Mouse (Mus musculus): ENCODE measurements around the gene Wfs1. TPM values are rescaled to one million over a fixed set of nuclear protein-coding genes. Genes with fewer than 3 reads are reported as not detected.

Gene Wfs1
- polyA plus RNA-seq, 1 experiment from 2014 or later, result 12.5 TPM

DNA sequence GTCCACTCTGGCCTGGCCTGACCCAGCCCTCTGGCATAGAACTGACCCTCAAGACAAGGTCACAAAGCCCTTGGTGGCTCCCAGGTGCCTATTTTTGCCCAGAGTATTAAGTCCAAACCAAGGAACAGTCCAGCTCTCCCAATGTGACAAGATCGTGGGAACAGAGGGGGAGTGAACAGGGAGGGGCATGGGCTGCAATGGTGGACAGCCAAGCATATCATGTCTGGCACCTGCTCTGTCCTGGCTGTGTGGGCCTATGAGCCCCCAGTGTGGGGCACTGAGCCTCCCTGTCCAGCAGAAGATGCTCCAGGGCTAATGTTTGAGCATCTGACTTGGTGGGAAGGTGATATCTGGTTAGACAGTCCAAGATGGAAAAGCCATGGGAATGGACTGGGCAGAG is 2.4 kb downstream of the Wfs1 start:
- no peaks in the 10 kb centered on the region for H3K36me3 ChIP-seq
- no peak overlapping the region for H3K27ac ChIP-seq (replicated peaks)
- no peak overlapping the region for H3K9ac ChIP-seq
- 85% methylated on average over 1 of the region's 1 CpGs for WGBS
- H3K9me3 ChIP-seq (replicated peaks), result no peaks in the 10 kb centered on the region
- no peak overlapping the region for H3K4me2 ChIP-seq (replicated peaks)
- H3K4me3 ChIP-seq (replicated peaks), result no peak overlapping the region
- no peak for ATAC-seq (ENCODE audit: insufficient number of reproducible peaks, low FRiP score, low TSS enrichment, low read depth)
- peaks cover 11% of the 10 kb centered on the region for H3K4me1 ChIP-seq
- H3K27me3 ChIP-seq, result no peaks in the 10 kb centered on the region

DNA sequence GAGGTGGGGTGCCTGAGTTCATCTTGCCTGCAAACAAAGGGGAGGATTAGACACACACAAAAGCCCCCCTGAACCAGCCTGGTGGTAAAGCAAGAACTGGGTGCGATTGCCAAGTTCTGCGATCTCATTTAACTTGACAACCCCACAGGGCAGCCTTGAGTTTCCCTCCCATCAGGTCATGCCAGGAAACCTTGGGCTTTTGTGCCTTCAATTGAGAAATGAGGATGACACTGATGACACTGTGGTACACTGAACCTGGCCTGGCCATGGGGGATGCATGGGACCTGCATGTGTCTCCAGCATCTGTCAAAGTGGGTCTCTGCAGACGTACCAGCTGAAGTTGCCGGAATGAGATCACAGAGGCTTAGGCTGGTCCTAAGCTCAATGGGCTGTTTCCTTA is 6.7 kb downstream of the Wfs1 start:
- Histone ChIP-seq H3K36me3 (peaks cover 8% of the 10 kb centered on the region; the same call in 1 of the 2 replicates), H3K9me3 (replicated peaks) (no peaks in the 10 kb centered on the region), H3K4me3 (replicated peaks) (no peak overlapping the region), H3K4me1 (no peaks in the 10 kb centered on the region), H3K4me2 (replicated peaks) (no peak overlapping the region), H3K27me3 (no peaks in the 10 kb centered on the region), H3K9ac (no peak overlapping the region), H3K27ac (replicated peaks) (no peak overlapping the region)
- ATAC-seq (ENCODE audit: insufficient number of reproducible peaks, low FRiP score, low TSS enrichment, low read depth), result no peak
- 78% methylated on average over 4 of the region's 4 CpGs for WGBS

DNA sequence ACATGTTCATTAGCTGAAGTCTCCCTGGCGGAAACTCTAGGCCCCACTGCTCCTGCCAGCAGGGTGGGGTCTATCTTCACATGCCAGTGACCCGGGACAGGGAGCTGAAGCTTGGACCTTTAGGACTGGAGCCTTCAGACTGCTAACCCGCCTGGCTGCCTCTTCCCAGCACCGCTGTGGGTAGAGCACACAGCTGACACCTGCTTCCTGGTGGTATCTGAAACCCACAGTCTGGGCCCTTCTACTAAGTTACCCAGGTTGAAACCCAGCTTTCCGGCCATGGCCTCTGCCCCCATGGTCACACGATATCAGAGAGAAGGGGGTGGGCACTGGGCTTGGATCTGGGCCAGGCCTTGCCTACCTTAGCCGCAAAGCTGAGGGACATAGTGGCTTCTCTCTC is 9.4 kb downstream of the Wfs1 start:
- Histone ChIP-seq H3K36me3 (peaks cover 8% of the 10 kb centered on the region; the same call in 1 of the 2 replicates), H3K9ac (no peak overlapping the region), H3K27ac (replicated peaks) (no peak overlapping the region), H3K27me3 (no peaks in the 10 kb centered on the region), H3K4me2 (replicated peaks) (no peak overlapping the region), H3K9me3 (replicated peaks) (no peaks in the 10 kb centered on the region), H3K4me1 (no peaks in the 10 kb centered on the region), H3K4me3 (replicated peaks) (no peak overlapping the region)
- ATAC-seq (ENCODE audit: insufficient number of reproducible peaks, low FRiP score, low TSS enrichment, low read depth), result no peak
- 80% methylated on average over 7 of the region's 7 CpGs for WGBS

DNA sequence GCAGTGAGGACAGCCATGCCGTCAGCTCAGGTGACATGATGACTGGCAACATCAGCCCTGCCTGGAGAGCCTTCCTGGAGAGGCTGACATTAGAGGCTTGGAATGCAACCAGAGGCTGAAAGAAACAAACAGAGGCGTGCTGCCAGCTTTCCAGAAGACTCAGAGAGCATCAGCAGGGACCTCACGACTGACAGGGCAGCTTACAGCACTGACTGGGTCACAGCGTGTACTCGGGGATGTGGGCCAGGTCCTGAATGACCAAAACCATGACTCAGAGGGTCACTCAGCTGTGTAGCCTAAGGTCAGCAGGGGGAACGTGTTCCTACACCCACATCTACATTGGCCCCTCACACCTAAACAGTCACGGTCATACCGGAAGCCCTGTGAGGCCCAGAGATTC is 10.0 kb downstream of the Wfs1 start:
- 72% methylated on average over 8 of the region's 8 CpGs for WGBS
- Histone ChIP-seq H3K4me2 (replicated peaks) (no peak overlapping the region), H3K4me3 (replicated peaks) (no peak overlapping the region), H3K36me3 (peaks cover 8% of the 10 kb centered on the region; the same call in 1 of the 2 replicates), H3K4me1 (no peaks in the 10 kb centered on the region), H3K27me3 (no peaks in the 10 kb centered on the region), H3K27ac (replicated peaks) (no peak overlapping the region), H3K9me3 (replicated peaks) (no peaks in the 10 kb centered on the region), H3K9ac (no peak overlapping the region)
- ATAC-seq (ENCODE audit: insufficient number of reproducible peaks, low FRiP score, low TSS enrichment, low read depth), result no peak

DNA sequence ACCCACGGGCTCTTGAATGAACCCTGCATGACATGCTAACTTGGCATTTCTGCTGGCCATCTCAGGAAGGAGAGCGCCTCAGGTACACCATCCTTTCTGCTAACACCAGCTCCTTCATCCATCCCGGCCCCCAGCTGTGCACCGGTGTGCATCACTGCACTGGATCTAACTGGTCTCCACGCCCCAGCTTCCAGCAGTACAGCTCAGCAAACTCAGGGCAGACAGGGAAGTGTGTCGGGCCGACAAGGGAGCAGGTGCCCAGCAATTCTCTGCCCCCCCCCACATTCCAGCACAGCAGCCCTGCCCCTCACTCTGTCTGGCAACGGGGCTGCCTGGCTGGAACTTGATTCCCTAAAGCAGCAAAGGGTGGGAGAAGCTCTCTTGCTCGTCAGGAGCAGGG is 11.2 kb downstream of the Wfs1 start:
- Histone ChIP-seq H3K4me1 (no peaks in the 10 kb centered on the region), H3K4me3 (replicated peaks) (no peak overlapping the region), H3K9me3 (replicated peaks) (no peaks in the 10 kb centered on the region), H3K9ac (no peak overlapping the region), H3K27me3 (no peaks in the 10 kb centered on the region), H3K4me2 (replicated peaks) (no peak overlapping the region), H3K36me3 (peaks cover 16% of the 10 kb centered on the region; the same call in 1 of the 2 replicates), H3K27ac (replicated peaks) (no peak overlapping the region)
- 61% methylated on average over 9 of the region's 9 CpGs for WGBS
- ATAC-seq (ENCODE audit: insufficient number of reproducible peaks, low FRiP score, low TSS enrichment, low read depth), result no peak

- H3K9me3 ChIP-seq (replicated peaks), result no peaks in the 10 kb centered on the region
- no peak overlapping the region for H3K4me2 ChIP-seq (replicated peaks)
- ATAC-seq (ENCODE audit: insufficient number of reproducible peaks, low FRiP score, low TSS enrichment, low read depth), result no peak
- H3K4me1 ChIP-seq, result no peaks in the 10 kb centered on the region
- H3K36me3 ChIP-seq, result peaks cover 26% of the 10 kb centered on the region
- H3K27me3 ChIP-seq, result no peaks in the 10 kb centered on the region
- H3K27ac ChIP-seq (replicated peaks), result no peak overlapping the region
- H3K9ac ChIP-seq, result no peak overlapping the region
- 87% methylated on average over 13 of the region's 13 CpGs for WGBS
- no peak overlapping the region for H3K4me3 ChIP-seq (replicated peaks)
These were observed 13.7 kb downstream of the Wfs1 start for GRCm38 (mm10) chr5:36975336-36975735.

DNA sequence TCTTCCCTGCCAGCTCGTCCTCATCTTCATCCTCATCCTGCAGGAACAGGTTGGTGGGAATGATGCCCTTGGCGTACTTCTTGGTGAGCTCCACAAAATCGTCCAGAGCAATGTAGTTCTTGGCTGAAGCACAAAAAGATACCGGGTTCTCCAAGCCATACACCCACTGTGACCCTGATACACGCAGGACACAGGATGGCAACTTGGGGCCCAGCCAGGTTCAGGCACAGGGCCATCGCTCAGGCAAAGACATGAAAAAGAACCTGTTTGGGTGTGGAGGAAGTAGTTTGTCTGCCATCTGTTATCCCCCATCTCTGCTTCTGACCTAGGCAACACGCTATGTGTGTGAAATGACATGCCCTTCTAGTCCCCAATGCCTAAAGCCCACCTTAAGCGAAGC is 17.4 kb downstream of the Wfs1 start:
- H3K4me3 ChIP-seq (replicated peaks), result no peak overlapping the region
- H3K9me3 ChIP-seq (replicated peaks), result no peaks in the 10 kb centered on the region
- no peak overlapping the region for H3K27ac ChIP-seq (replicated peaks)
- no peak overlapping the region for H3K4me2 ChIP-seq (replicated peaks)
- no peak for ATAC-seq (ENCODE audit: insufficient number of reproducible peaks, low FRiP score, low TSS enrichment, low read depth)
- 85% methylated on average over 8 of the region's 8 CpGs for WGBS
- H3K27me3 ChIP-seq, result no peaks in the 10 kb centered on the region
- peaks cover 57% of the 10 kb centered on the region for H3K36me3 ChIP-seq
- H3K4me1 ChIP-seq, result no peaks in the 10 kb centered on the region
- no peak overlapping the region for H3K9ac ChIP-seq

GRCm38 (mm10) chr5:36960501-36960900 is 28.5 kb downstream of the Wfs1 start:
- no peak overlapping the region for H3K27ac ChIP-seq (replicated peaks)
- ATAC-seq (ENCODE audit: insufficient number of reproducible peaks, low FRiP score, low TSS enrichment, low read depth), result no peak
- H3K4me2 ChIP-seq (replicated peaks), result no peak overlapping the region
- no peak overlapping the region for H3K9ac ChIP-seq
- no peak overlapping the region for H3K4me3 ChIP-seq (replicated peaks)
- no peaks in the 10 kb centered on the region for H3K4me1 ChIP-seq
- no peaks in the 10 kb centered on the region for H3K9me3 ChIP-seq (replicated peaks)
- H3K36me3 ChIP-seq, result peaks cover 3% of the 10 kb centered on the region; the same call in 1 of the 2 replicates
- 38% methylated on average over 5 of the region's 5 CpGs for WGBS
- H3K27me3 ChIP-seq, result no peaks in the 10 kb centered on the region

GRCm38 (mm10) chr5:36958837-36959236 is 30.2 kb downstream of the Wfs1 start:
- no peak overlapping the region for H3K4me3 ChIP-seq (replicated peaks)
- no peak for ATAC-seq (ENCODE audit: insufficient number of reproducible peaks, low FRiP score, low TSS enrichment, low read depth)
- no peak overlapping the region for H3K27ac ChIP-seq (replicated peaks)
- no peak overlapping the region for H3K4me2 ChIP-seq (replicated peaks)
- H3K4me1 ChIP-seq, result no peaks in the 10 kb centered on the region
- H3K27me3 ChIP-seq, result no peaks in the 10 kb centered on the region
- H3K9ac ChIP-seq, result no peak overlapping the region
- no peaks in the 10 kb centered on the region for H3K36me3 ChIP-seq
- H3K9me3 ChIP-seq (replicated peaks), result no peaks in the 10 kb centered on the region
- 31% methylated on average over 5 of the region's 5 CpGs for WGBS

DNA sequence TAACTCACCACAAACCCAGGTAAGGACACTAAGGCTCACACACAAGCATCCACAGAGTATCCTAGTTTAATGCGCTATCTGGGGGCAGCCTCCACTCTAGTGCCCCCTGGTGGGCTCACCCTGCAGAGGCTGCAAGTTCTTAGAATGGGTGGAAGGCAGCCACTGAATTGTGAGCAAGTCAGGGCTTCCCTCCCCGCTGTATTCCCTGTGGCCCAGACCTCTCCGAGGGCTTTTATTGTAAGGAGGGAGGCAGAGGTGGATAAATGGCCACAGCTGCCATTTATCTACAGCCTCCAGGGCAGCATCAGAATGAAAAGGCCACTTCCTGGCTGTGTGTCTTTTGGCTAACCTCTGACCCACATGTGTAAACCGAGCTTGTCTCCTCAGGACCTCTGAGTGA is 33.6 kb downstream of the Wfs1 start:
- no peak overlapping the region for H3K27ac ChIP-seq (replicated peaks)
- no peak overlapping the region for H3K4me2 ChIP-seq (replicated peaks)
- H3K9me3 ChIP-seq (replicated peaks), result no peaks in the 10 kb centered on the region
- H3K36me3 ChIP-seq, result no peaks in the 10 kb centered on the region
- 6% methylated on average over 4 of the region's 4 CpGs for WGBS
- no peak overlapping the region for H3K4me3 ChIP-seq (replicated peaks)
- ATAC-seq (ENCODE audit: insufficient number of reproducible peaks, low FRiP score, low TSS enrichment, low read depth), result no peak
- H3K9ac ChIP-seq, result no peak overlapping the region
- H3K4me1 ChIP-seq, result no peaks in the 10 kb centered on the region
- no peaks in the 10 kb centered on the region for H3K27me3 ChIP-seq

- no peak overlapping the region for H3K4me3 ChIP-seq (replicated peaks)
- no peaks in the 10 kb centered on the region for H3K4me1 ChIP-seq
- WGBS, result 92% methylated on average over 15 of the region's 15 CpGs
- no peaks in the 10 kb centered on the region for H3K27me3 ChIP-seq
- no peaks in the 10 kb centered on the region for H3K9me3 ChIP-seq (replicated peaks)
- no peak overlapping the region for H3K4me2 ChIP-seq (replicated peaks)
- no peak overlapping the region for H3K27ac ChIP-seq (replicated peaks)
- no peak for ATAC-seq (ENCODE audit: insufficient number of reproducible peaks, low FRiP score, low TSS enrichment, low read depth)
- H3K9ac ChIP-seq, result no peak overlapping the region
- H3K36me3 ChIP-seq, result no peaks in the 10 kb centered on the region
These were observed 36.7 kb downstream of the Wfs1 start for GRCm38 (mm10) chr5:36952311-36952710.

DNA sequence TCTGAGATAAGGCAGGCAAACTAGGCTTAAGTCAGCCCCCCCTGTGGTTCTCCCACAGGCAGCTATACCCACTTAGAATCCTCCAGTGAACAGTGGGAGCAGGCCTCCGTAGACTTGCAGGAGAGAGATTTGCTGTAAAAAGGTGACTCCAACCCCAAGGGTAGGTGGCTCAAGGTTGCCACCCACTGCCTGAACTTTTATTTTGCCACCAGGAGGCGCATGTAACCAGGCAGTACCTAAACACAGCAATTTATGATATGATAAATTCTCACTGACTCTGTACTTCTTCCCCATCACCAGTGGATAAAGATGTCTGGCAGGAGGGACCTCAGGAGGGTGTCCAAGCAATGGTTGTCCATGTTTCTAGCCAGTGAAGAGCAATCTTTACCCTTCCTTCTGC is 38.1 kb downstream of the Wfs1 start:
- no peaks in the 10 kb centered on the region for H3K9me3 ChIP-seq (replicated peaks)
- ATAC-seq (ENCODE audit: insufficient number of reproducible peaks, low FRiP score, low TSS enrichment, low read depth), result no peak
- H3K9ac ChIP-seq, result no peak overlapping the region
- no peak overlapping the region for H3K4me2 ChIP-seq (replicated peaks)
- WGBS, result 59% methylated on average over 2 of the region's 2 CpGs
- no peak overlapping the region for H3K27ac ChIP-seq (replicated peaks)
- H3K27me3 ChIP-seq, result no peaks in the 10 kb centered on the region
- H3K36me3 ChIP-seq, result no peaks in the 10 kb centered on the region
- H3K4me3 ChIP-seq (replicated peaks), result no peak overlapping the region
- no peaks in the 10 kb centered on the region for H3K4me1 ChIP-seq

Measured in embryonic facial prominence, embryonic 15.5 days (tissue).